Mouse (Mus musculus): ENCODE results near the gene Dnajc16. TPM values are rescaled to one million over a fixed set of nuclear protein-coding genes. Genes with fewer than 3 reads are reported as not detected.

The Dnajc16 gene
- total RNA-seq, 2 experiments from 2014 or later, result 41.5 to 42.0 TPM

- no peak for DNase-seq (ENCODE audit: extremely low spot score in 1 of 2, low spot score in 1 of 2)
These were observed 23.9 kb downstream of the Dnajc16 start for GRCm38 (mm10) chr4:141766668-141767352.

GRCm38 (mm10) chr4:141766316-141766667, 24.4 kb downstream of the Dnajc16 start:
- DNase-seq (ENCODE audit: extremely low spot score in 1 of 2, low spot score in 1 of 2), result no peak

- DNase-seq (ENCODE audit: extremely low spot score in 1 of 2, low spot score in 1 of 2), result no peak
These were observed 25.7 kb downstream of the Dnajc16 start for GRCm38 (mm10) chr4:141765008-141765407.

GRCm38 (mm10) chr4:141763476-141763875, 27.3 kb downstream of the Dnajc16 start:
- no peak for DNase-seq (ENCODE audit: extremely low spot score in 1 of 2, low spot score in 1 of 2)

GRCm38 (mm10) chr4:141762102-141762598, 28.6 kb downstream of the Dnajc16 start:
- DNase-seq (ENCODE audit: extremely low spot score in 1 of 2, low spot score in 1 of 2), result no peak

GRCm38 (mm10) chr4:141760942-141761341, 29.8 kb downstream of the Dnajc16 start:
- DNase-seq (ENCODE audit: extremely low spot score in 1 of 2, low spot score in 1 of 2), result no peak

GRCm38 (mm10) chr4:141758874-141759542, 31.7 kb downstream of the Dnajc16 start:
- DNase-seq (ENCODE audit: extremely low spot score in 1 of 2, low spot score in 1 of 2), result no peak

GRCm38 (mm10) chr4:141757124-141757523, 33.6 kb downstream of the Dnajc16 start:
- DNase-seq (ENCODE audit: extremely low spot score in 1 of 2, low spot score in 1 of 2), result no peak

GRCm38 (mm10) chr4:141755375-141755930, 35.3 kb downstream of the Dnajc16 start:
- no peak for DNase-seq (ENCODE audit: extremely low spot score in 1 of 2, low spot score in 1 of 2)

GRCm38 (mm10) chr4:141752076-141752421, 38.7 kb downstream of the Dnajc16 start:
- DNase-seq (ENCODE audit: extremely low spot score in 1 of 2, low spot score in 1 of 2), result no peak

- no peak for DNase-seq (ENCODE audit: extremely low spot score in 1 of 2, low spot score in 1 of 2)
These were observed 39.2 kb downstream of the Dnajc16 start for GRCm38 (mm10) chr4:141751419-141752075.

GRCm38 (mm10) chr4:141750826-141751225, 39.9 kb downstream of the Dnajc16 start:
- DNase-seq (ENCODE audit: extremely low spot score in 1 of 2, low spot score in 1 of 2), result no peak

GRCm38 (mm10) chr4:141749557-141749956, 41.2 kb downstream of the Dnajc16 start:
- DNase-seq (ENCODE audit: extremely low spot score in 1 of 2, low spot score in 1 of 2), result no peak

- DNase-seq (ENCODE audit: extremely low spot score in 1 of 2, low spot score in 1 of 2), result no peak
These were observed 44.0 kb downstream of the Dnajc16 start, which contains the start of gene Agmat for GRCm38 (mm10) chr4:141746578-141747346. Gene Agmat, plus strand, starts transcription at chr4:141746672.

- DNase-seq (ENCODE audit: extremely low spot score in 1 of 2, low spot score in 1 of 2), result no peak
These were observed 48.4 kb downstream of the Dnajc16 start for GRCm38 (mm10) chr4:141742381-141742780.

- no peak for DNase-seq (ENCODE audit: extremely low spot score in 1 of 2, low spot score in 1 of 2)
These were observed 48.9 kb downstream of the Dnajc16 start for GRCm38 (mm10) chr4:141741856-141742255.

- DNase-seq (ENCODE audit: extremely low spot score in 1 of 2, low spot score in 1 of 2), result no peak
These were observed 52.7 kb downstream of the Dnajc16 start for GRCm38 (mm10) chr4:141738015-141738414.

- DNase-seq (ENCODE audit: extremely low spot score in 1 of 2, low spot score in 1 of 2), result no peak
These were observed 53.9 kb downstream of the Dnajc16 start for GRCm38 (mm10) chr4:141736856-141737255.

- no peak for DNase-seq (ENCODE audit: extremely low spot score in 1 of 2, low spot score in 1 of 2)
These were observed 55.5 kb downstream of the Dnajc16 start for GRCm38 (mm10) chr4:141735206-141735560.

GRCm38 (mm10) chr4:141734446-141735205, 56.1 kb downstream of the Dnajc16 start:
- DNase-seq (ENCODE audit: extremely low spot score in 1 of 2, low spot score in 1 of 2), result peak; percentile 76 to 78
